Mouse (Mus musculus) ES-E14 (cell line): Measurements from ENCODE around the gene Mios.
A peak's percentile ranks its signal among the peaks of the same experiment; 100 is the strongest.

ENCODE experiments used
- CHD2 ChIP-seq: IDR thresholded peaks from 2 replicates; pipeline ENCODE4 v1.6.1; 2014; ENCODE audit warnings: mild to moderate bottlenecking, low read depth, low read length, inconsistent platforms
- MAFK ChIP-seq: IDR thresholded peaks from 2 replicates; pipeline ENCODE4 v1.6.1; 2014; ENCODE audit warnings: mild to moderate bottlenecking, low read depth, low read length, inconsistent platforms; ENCODE audit not compliant: insufficient read depth
- ZNF384 ChIP-seq: IDR thresholded peaks from 2 replicates; pipeline ENCODE4 v1.6.1; 2012; ENCODE audit warnings: low read depth, low read length, inconsistent platforms

DNA sequence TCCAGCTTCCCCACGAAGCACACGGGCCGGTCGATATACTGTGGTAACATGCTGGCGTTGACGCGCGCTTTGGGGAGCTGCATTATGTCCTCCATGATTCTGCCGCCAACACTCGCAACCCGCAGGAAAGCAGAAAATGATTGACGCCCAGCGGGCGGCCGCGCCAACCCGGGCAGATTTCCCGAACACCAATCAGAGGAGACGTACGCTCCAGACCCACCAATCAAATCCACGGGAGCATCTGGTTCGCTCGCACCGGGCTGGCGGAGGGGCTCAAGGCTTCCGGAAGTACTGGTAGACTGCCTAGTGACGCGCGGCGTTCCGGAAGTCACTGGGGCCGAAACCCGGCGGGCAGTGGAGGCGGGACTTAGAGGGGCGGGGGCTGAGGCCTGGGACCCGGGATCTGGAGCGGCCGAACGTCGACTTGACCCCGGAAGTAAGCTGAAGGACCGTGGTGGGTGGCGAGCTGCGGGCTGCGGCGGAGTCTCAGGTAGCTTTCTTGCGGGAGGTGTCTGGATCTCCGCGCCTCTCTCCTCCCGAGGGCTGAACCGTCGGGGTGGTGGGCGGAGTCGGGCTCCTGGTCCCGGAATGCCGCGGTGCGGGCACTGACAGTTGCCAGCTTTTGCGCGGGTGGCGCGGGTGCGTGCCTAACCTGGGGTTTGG lies 50.1 kb downstream of the Mios start, which contains the start of the genes Rpa3, Umad1 and Gm45062:
- TF ChIP-seq CHD2 (peak; percentile 74), ZNF384 (no peak), MAFK (no peak)
